Mouse (Mus musculus) bone marrow, adult 2 months (tissue): ENCODE data around the gene Mapk8ip3.

Experiments used
- CTCF ChIP-seq: fragments of 200-500 bp; IDR thresholded peaks from 2 replicates; pipeline ENCODE4 v1.5.1; 2011; ENCODE audit warnings: low read length, control low read depth; ENCODE audit not compliant: control insufficient read depth, insufficient read depth
- POLR2A ChIP-seq: fragments of 200-500 bp; IDR thresholded peaks from 2 replicates; pipeline ENCODE4 v1.6.1; 2011; ENCODE audit warnings: low read depth, mild to moderate bottlenecking, control low read depth, low read length, borderline replicate concordance; ENCODE audit not compliant: control insufficient read depth

DNA sequence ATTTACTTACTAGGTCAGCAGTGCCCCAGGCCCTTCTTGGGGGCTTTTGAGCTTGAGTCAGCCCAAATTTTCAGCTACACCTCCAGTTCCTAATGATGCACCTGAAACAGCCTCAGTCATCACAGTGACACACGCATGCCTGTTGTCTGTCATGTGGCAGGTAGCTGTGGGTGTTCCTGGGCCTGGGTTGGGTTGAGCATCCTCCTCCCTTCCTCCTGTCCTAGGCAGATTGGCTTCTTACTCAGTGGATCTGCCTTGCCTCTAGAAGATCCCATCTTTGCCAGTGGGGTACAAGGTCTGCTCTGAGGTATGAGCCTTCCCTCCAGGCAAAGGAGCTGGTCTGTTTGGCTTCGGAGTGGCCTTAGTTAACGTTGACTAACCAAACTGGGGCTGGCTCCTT is 47.9 kb downstream of the Mapk8ip3 start:
- no peak for TF ChIP-seq CTCF
- no peak for TF ChIP-seq POLR2A
